Mouse (Mus musculus): ENCODE results near the gene Zbtb1.
A peak's percentile ranks its signal among the peaks of the same experiment; 100 is the strongest.

The Zbtb1 gene

DNA sequence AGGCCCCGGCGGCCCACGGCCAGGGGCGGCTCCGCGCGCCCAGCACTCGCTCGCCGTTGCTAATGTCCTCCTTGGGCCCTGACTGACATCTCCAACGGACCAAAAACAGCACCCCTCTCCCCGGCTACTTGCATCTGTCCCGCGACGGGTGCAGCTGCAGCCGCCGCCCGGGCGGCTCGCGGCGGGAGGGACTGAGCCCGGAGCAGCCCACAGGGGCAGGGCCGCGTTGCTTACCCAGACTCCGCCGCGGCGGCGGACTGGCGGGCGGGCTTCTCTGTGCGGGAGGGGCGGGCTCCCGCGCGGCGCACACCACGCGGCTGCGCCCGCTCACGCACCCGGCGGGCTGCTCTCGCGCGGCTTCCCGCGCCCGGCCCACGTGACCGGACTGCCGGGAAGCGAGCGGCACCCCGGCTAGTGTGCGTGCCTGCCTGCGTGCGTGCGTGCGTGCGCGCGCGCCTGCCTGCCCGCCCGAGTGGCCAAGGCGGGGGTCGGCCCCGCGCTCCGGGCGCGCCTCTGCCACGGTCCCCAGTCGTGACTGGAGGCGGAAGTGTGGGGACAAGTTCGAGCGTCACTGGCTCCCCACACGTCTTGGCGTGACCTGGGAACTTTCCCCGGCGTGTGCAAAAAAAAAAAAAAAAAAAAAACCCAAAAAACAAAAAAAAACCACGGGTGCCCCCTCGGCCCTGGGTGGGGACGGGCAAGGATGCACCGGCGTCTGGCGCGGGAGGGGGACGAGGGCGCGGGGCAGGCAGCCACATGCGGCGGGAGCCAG is 674 bp upstream of the Zbtb1 start, which contains the start of gene Zbtb25:
TSS of gene Zbtb25 (minus strand) at position 397 of the 772 bp plus-strand sequence.
- peak; percentile 52 for DNase-seq (ENCODE audit: low spot score)

DNA sequence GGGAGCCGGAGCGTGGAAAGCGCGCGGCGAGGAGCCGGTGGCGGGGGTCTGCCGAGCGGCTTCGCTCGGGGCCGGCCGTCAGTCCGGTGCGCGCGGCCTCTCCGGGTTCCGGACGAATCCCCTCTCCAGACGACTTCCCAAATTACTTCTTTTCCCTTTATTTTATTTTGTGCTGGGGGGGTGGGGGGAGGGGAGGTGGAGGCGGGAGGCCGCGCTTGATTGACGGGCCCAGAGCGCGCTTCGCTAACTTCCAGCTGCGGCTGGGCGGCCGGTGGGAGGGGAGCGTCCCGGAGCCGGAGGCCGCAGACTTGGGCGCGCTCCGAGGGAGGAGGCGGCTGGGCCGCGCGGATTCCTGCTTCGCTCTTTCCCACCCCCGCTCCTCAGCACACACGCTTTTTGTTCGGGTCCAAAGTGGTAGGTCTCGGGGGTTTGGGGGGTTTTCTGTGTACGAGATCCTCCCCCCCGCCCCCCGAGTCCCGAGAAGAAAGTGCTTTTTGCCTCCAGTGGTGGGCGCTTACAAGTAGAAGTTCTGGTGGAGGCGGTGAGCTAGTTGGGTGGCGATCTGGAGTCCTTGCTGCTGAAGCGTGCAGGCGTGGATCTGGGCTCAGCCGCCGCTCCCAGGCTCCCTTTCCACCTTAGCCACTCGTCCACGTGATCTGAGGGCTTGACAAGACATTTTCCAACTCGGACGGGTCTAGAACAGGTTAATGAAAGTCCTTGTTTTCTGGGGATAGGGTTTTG is 935 bp downstream of the Zbtb1 start:
- no peak for DNase-seq (ENCODE audit: low spot score)

DNA sequence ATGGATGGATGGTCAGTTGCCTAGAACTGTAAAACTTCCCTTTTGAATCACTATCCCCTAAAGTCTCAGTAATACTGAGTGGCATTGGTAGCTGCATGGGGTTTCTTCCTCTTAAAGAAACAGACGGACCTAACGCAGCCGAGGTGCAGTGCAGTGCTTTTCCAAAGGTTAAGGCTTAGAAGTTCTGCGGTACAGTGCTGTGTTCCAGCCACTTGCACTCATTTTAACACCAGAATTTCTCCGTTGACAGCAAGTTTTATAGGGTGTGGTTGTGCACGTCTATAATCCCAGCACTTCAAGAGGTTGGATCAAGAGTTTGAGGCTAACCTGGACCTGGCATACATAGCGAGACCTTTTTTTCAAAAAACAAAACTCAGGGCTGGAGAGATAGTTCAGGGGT is 2.0 kb downstream of the Zbtb1 start:
- DNase-seq (ENCODE audit: low spot score) = no peak

DNA sequence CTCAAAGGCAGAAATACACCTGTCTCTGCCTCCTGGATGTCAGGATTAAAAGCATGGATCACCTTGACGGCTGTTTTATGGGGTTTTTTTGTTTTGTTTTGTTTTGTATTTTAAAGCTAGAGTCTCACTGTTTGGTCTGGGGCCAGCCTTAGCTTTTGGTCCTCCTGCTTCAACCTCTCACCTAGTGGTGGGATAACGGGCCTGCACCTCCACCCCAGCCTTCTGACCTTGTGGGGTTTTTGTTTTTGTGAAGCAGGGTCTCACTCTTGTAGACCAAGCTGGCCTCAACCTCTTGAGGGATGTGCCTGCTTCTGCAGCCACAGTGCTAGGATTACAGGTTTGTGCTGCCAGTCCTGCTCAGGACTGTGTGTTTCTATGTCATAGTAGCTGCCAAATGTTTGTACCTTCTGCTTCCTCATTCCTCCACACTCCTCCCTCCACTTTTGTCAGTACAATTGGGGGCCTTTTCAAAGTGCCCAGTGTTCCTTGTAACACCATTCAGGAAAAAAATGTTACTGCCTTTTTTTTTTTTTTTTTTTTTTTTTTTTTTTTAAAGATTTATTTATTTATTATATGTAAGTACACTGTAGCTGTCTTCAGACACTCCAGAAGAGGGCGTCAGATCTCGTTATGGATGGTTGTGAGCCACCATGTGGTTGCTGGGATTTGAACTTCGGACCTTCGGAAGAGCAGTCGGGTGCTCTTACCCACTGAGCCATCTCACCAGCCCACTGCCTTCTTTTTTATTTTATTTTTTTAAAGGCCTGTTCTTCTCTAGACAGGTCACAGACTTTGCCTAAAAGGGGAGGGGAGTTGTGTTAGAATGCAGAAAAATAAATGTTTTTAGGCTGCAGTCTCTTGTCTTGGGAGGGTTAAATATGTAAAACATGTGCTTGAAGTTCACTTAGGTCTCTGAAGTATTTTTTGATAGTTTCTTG is 3.1 kb downstream of the Zbtb1 start:
- no peak for DNase-seq (ENCODE audit: low spot score)

DNA sequence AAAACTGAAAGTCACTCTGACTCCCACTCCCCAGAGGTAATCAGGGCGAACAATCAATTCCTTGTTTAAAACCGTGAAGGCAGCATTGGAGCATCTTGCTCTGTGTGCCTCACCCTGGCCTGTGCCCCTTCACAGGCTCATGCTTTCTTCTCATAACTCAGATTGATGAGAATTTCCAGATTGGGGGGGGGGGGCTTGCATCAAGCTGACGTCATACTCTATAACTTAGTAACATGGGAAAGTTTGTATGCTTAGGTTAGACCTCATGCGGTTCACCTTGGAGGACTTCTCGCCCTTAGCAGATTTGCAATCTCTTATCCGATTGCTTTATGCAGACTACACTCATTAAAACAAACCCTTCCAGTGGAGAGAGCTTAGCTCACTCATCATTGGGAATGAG is 3.9 kb downstream of the Zbtb1 start:
- no peak for DNase-seq (ENCODE audit: low spot score)

DNA sequence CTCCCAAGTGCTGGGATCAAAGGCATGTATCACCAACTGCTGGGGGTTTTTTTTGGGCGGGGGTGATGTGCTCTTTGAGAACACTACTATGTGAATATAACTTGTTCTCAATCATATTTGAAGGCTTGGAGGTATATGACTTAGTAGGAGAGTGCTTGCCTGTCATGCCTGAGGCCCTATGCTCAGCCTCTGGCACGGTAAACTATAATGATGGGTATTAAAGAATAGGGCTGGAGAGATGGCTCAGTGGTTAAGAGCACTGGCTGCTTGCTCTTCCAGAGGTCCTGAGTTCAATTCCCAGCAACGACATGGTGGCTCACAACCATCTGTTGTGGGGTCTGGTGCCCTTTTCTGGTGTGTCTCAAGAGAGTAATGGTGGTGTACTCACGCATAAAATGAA is 4.8 kb downstream of the Zbtb1 start:
- DNase-seq (ENCODE audit: low spot score) = no peak

DNA sequence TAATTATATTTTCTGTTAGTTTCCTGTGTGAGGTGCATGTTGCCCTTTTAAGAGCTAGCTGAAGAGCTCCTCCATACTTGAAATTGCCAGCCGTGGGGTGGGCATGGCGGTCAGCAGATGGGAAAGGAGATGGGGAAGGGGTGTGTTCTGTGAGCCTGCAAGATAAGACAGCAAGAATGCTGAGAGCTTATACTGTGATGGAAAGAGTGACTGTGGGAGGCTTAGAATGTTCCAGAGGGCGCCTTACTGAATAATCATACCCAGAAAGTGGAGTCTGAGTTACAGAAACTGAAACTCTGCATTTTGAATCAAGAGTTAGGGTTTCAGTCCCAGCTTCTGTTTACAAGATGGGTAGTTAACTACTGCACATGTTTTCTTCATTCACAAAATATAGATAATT is 5.4 kb downstream of the Zbtb1 start:
- no peak for DNase-seq (ENCODE audit: low spot score)

DNA sequence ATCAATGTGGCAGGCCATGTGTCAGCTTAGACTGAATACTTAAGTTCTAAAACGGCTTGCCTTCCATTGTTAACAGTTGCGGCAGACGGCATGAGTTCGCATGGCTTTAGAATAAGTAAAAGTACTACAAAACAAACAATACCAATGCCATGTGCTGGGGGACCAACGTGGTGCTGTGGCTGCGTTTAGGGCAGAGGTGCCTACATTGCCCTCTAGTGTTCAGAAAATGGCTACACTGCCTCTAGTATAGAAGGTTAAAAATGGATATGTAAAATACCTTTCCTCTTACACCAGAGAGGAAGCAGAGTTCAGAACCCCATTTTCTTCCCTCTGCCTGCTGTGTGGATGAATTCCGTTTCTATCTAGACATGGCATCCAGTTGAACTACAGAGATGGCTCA is 6.6 kb downstream of the Zbtb1 start:
- no peak for DNase-seq (ENCODE audit: low spot score)

DNA sequence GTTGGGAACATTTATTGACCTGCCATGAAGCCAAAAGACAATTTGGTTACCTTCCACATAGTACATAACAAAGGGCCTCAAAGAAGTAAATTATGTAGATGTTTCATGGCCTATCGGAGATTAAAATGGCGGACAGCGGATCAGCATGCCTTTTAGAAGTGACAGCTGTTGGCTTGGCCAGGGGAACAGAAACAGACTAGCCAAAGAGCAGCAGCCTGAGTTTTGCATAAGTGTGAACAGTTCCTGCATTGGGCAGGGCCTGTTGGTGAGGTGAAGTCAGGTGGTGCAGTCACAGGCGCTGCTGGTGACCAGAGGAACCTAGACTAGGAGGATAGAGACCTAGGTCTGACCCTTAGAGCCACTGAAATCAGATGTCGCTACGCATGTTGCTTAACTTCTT is 7.0 kb downstream of the Zbtb1 start:
- DNase-seq (ENCODE audit: low spot score) = no peak

DNA sequence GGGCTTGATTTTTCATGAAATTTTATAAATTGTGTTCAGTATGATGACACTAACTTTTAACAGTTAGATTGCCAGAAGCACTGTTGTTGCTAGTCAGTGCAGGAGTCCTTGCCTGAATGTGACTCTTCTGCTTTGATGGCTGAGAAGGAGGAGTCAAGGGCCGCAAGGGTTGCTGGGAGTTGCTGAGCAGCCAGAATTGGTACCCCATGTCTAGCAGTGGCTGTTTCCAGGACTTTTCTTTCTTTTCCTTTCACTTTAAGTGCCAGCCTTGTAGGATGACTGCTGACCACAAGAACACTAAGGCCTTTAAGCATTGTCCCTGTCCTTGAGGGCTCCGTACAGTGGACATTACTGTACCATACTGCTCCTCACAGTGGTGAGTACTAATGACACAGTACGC is 7.7 kb downstream of the Zbtb1 start:
- no peak for DNase-seq (ENCODE audit: low spot score)

DNA sequence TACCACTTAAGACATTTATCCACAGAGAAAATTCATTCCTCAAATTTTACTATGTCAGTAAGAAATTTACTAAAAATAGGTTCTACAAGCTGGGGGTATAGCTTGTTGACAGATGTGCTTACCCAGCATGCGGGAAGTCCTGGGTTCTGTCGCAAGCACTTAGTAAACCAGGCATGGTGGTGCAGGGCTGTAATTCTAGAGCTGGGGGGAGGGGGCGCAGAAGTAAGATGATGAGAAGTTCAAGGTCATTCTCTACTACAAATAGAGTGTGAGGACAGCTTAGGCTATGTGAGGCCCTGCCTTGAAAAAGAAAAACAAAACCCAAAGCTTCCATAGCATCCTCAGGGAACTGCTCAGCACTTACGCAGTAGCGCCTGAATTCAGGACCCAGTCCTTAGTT is 8.5 kb downstream of the Zbtb1 start:
- no peak for DNase-seq (ENCODE audit: low spot score)

DNA sequence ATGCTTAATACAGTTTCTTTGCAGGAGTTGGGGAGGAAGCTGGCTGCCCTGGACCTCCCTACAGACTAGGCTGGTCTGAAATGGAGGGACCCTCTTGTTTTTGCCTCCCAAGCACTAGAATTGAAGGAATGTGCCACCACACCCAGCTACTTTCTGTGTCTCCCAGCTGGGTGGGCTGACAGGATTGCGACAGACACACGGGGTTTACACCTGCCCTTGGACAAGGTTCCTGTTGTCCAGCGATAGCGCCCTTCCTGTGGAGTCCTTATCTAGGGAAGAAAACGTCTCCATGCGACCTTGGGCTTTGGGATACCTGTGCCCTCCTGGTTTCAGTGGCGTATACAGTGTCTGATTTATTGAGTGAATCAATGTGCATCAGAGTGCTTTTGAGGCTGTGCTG is 10.1 kb downstream of the Zbtb1 start:
- no peak for DNase-seq (ENCODE audit: low spot score)

DNA sequence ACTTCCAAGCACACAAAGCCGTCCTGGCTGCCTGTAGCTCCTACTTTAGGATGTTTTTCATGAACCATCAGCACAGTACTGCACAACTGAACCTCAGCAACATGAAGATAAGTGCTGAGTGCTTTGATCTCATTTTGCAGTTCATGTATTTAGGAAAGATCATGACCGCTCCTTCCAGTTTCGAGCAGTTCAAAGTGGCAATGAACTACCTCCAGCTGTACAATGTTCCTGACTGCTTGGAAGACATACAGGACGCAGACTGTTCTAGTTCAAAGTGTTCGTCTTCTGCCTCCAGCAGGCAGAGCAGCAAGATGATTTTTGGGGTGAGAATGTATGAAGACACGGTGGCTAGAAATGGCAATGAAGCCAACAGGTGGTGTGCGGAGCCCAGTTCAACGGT is 15.3 kb downstream of the Zbtb1 start:
- no peak for DNase-seq (ENCODE audit: low spot score)

DNA sequence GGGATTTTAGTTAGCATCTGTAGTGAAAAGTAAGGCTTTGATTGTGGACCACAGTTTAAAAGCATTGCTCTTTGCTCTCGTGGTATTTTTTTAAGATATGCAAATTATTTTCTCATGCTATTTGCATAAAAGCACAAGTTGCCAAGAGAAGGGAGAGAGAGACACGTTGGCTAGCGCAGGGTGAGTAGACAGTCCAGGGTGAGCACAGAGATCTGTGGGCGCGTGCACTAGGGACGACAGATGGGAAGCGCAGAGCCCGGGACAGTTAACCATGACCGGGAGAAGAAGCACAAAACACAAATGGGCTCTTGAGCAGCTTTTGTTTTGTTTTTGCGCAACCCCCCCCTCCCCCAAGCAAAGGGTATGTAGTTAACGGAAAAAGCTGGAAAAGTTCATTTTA is 18.7 kb downstream of the Zbtb1 start:
- DNase-seq (ENCODE audit: low spot score) = no peak

DNA sequence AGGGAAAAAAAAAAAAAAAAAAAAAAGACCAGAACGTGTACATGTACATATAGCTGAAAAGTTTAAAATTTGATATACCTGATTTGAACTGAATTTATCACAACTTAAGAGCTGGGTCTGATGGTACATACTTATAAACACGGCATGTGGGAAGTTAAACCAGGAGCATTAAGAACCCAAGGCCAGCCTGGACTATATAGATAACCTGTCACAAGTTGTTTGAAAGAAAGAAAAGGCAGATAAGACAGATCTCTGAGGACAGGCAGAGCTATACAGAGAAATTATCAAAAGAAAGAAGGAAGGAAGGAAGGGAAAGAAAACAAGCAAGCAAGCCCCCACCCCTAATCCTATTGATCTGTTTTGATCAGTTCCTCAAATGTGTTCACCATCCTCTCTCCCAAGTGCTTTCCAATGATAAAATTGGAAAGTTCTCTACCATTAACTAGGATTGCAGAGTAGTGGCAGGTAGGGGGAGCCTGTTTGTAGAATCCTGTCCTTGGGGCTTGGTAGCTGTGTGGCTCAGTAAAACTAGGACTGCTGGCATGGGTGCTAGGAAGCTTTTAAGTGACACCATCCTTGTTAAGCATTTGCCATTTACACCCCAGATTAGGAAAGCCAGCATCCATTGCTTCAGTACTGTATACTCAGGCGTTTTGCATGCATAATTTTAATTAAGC is 21.7 kb downstream of the Zbtb1 start:
- no peak for DNase-seq (ENCODE audit: low spot score)

DNA sequence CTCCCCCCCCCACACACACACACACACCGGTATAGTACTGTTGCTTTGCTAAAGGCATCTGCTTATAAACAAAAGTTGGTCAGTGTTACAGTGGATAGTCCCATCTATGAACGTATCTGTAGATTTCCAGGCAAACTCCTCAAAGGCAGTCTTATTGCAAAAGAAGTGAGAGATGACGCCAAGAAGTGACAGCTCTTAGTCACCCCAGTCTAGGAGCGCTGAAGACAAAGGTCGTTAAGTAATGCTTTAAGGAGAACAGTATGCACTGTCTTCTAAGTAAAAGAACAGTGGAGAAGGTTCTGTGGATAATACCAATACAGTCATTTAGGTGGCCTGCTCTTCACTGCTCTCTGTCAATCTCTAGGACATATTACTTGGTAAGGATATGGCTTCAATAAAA is 22.9 kb downstream of the Zbtb1 start:
- no peak for DNase-seq (ENCODE audit: low spot score)

DNA sequence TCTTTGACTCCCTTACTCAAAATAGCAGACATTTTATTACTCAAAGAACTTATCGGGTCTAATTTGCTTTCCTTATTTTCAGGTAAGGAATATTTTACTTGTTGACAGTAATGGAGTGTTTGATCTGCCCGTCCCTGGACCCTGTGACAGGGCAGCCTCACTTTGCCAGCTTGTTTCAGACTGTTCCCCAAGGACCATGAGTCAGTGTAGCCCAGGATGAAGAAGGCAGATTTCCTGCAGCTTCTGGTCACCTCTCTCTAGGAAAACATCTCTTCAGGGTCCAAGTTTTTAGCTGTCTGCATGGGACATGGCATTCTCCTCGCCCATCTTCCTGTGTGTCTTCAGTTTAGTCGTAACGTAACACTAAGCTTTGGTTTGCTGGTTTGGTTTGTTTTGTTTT is 27.2 kb downstream of the Zbtb1 start:
- DNase-seq (ENCODE audit: low spot score) = no peak

DNA sequence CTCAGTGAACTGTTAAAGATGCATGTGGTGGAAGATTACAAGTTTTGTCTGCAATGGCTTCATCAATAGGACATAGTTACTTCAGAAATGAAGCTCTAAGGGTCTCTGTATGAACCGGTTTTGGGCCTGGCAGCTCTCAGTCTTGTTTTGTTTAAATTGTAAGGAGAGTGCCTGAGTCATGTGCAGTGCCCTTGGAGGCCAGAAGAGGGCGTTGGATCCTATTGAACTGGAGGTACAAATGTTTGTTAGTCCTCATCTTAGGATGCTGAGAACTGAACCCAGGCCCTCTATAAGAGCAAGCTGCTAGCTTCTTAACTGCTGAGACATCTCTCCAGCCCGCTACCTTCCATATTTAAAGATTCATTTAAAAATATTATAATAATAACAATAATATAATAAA is 31.6 kb downstream of the Zbtb1 start:
- DNase-seq (ENCODE audit: low spot score) = no peak

DNA sequence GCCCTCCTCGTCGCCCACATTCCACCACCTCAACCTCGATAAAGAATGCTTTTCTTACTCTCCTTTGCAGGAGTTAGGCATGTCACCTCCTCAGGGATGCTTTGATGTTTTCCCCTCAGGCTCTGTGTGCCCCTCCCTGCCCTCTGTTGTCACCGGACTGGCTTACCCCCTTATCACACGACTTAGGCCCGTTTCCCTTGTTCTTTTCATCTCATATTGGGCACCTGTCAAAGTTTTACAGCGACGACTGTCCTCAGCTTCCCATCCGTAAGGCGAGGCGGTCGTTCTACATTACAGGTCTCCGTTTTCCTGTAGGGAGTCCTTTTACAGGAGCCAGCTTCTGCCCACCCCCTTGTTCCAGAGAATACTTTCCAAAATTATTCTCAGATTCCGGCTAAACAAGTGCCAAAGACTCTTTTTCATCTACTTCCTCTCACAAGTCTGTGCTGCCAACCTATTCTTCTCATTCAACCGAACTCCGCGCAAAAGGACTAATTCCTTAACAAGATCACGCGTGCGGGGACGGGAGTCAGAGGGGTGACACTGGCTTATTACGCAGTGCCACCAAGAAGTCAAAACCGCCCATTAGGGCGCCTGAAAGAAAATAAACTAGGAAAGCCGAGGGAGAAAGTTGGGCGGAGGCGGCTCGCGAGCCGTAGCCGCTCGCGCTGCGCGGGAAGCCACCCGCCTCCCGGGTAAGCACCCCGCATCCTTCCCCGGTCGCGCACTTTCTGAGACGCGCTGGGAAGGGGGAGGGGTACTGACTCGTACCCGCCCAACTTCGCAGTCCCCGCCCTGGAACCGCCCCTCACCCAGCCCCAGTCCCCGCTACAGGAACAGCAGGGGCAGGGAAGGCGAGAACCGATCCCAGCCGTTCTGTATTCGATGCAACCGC is 33.2 kb downstream of the Zbtb1 start:
- DNase-seq (ENCODE audit: low spot score) = no peak

DNA sequence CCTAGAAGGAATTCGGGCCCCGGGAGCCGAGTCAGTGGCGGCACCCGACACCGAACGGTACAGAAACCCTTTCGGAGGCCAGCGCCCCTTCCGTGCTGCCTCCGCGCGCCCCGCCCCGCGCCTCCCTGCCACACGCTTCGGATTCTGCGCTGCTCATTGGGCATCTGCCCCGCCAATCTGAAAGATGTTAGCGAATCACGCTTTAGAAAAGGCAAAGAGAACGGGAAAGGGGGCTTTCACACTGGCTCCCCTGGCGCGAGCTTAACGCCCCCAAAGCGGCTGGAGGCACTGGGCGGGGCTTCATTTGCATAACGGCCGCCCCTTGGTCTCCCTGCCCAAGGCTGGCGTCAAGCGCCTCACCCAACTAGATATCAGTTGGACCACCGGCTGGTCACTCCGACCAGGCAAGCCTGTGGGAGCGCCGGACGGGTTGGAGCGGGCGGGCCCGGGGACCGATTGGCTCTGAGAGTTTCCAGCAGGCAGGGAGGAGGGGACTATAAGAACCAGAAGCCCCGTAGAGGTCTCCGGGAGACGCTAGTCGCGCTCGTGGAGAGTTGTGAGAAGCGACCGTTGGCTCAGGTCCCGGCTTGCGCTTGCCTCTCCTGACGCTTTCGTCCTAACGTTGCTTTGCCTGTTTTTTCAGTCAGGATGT is 33.9 kb downstream of the Zbtb1 start, which contains the start of gene Hspa2:
TSS of gene Hspa2 (plus strand) at position 291 of the 652 bp plus-strand sequence.
- DNase-seq (ENCODE audit: low spot score) = peak; percentile 100

Data from layer of hippocampus, adult 9-10 months (tissue).